Mouse (Mus musculus): ENCODE results near the gene Rnf145. TPM values are rescaled to one million over a fixed set of nuclear protein-coding genes. Genes with fewer than 3 reads are reported as not detected.
A peak's percentile ranks its signal among the peaks of the same experiment; 100 is the strongest.

Gene Rnf145
- polyA plus RNA-seq, 1 experiment from 2014 or later: 44.3 TPM

GRCm38 (mm10) chr11:44504761-44505160 lies 14.0 kb upstream of the Rnf145 start:
- H3K4me3 ChIP-seq (replicated peaks; ENCODE audit: low read length): no peak overlapping the region
- H3K27me3 ChIP-seq (ENCODE audit: control insufficient read depth, insufficient read depth, low read length): no peaks in the 10 kb centered on the region
- 85% methylated on average over 3 of the region's 3 CpGs for WGBS
- no peak overlapping the region for H3K9ac ChIP-seq (ENCODE audit: low read length)
- H3K27ac ChIP-seq (ENCODE audit: low read length): no peak overlapping the region
- no peak overlapping the region for H3K4me2 ChIP-seq (ENCODE audit: low read depth, low read length)
- H3K9me3 ChIP-seq (replicated peaks; ENCODE audit: control insufficient read depth, low read length): no peaks in the 10 kb centered on the region
- no peaks in the 10 kb centered on the region for H3K4me1 ChIP-seq (ENCODE audit: control insufficient read depth, insufficient read depth, low read length)
- ATAC-seq (ENCODE audit: insufficient read depth, low FRiP score): no peak
- H3K36me3 ChIP-seq (ENCODE audit: control insufficient read depth, insufficient read depth, low read length): no peaks in the 10 kb centered on the region

GRCm38 (mm10) chr11:44508876-44509275 lies 9.9 kb upstream of the Rnf145 start:
- WGBS: 41% methylated on average over 4 of the region's 4 CpGs

GRCm38 (mm10) chr11:44509906-44510305 lies 8.9 kb upstream of the Rnf145 start:
- no peaks in the 10 kb centered on the region for H3K36me3 ChIP-seq (ENCODE audit: control insufficient read depth, insufficient read depth, low read length)
- no peak for ATAC-seq (ENCODE audit: insufficient read depth, low FRiP score)
- H3K9ac ChIP-seq (ENCODE audit: low read length): no peak overlapping the region
- no peak overlapping the region for H3K27ac ChIP-seq (ENCODE audit: low read length)
- H3K27me3 ChIP-seq (ENCODE audit: control insufficient read depth, insufficient read depth, low read length): no peaks in the 10 kb centered on the region
- 76% methylated on average over 2 of the region's 2 CpGs for WGBS
- H3K9me3 ChIP-seq (replicated peaks; ENCODE audit: control insufficient read depth, low read length): no peaks in the 10 kb centered on the region
- H3K4me3 ChIP-seq (replicated peaks; ENCODE audit: low read length): no peak overlapping the region
- H3K4me2 ChIP-seq (ENCODE audit: low read depth, low read length): no peak overlapping the region
- no peaks in the 10 kb centered on the region; the same call in 1 of the 2 replicates for H3K4me1 ChIP-seq (ENCODE audit: control insufficient read depth, insufficient read depth, low read length)

More at GRCm38 (mm10) chr11:44508876-44509275, 9.9 kb upstream of the Rnf145 start:
- Histone ChIP-seq H3K4me2 (ENCODE audit: low read depth, low read length) (no peak overlapping the region), H3K4me3 (replicated peaks; ENCODE audit: low read length) (no peak overlapping the region), H3K9me3 (replicated peaks; ENCODE audit: control insufficient read depth, low read length) (no peaks in the 10 kb centered on the region), H3K9ac (ENCODE audit: low read length) (no peak overlapping the region), H3K4me1 (ENCODE audit: control insufficient read depth, insufficient read depth, low read length) (no peaks in the 10 kb centered on the region; the same call in 1 of the 2 replicates), H3K27ac (ENCODE audit: low read length) (no peak overlapping the region), H3K27me3 (ENCODE audit: control insufficient read depth, insufficient read depth, low read length) (no peaks in the 10 kb centered on the region), H3K36me3 (ENCODE audit: control insufficient read depth, insufficient read depth, low read length) (no peaks in the 10 kb centered on the region)
- ATAC-seq (ENCODE audit: insufficient read depth, low FRiP score): peak; percentile 68

- Histone ChIP-seq H3K9me3 (replicated peaks; ENCODE audit: control insufficient read depth, low read length) (no peaks in the 10 kb centered on the region), H3K27me3 (ENCODE audit: control insufficient read depth, insufficient read depth, low read length) (no peaks in the 10 kb centered on the region), H3K4me3 (replicated peaks; ENCODE audit: low read length) (no peak overlapping the region), H3K9ac (ENCODE audit: low read length) (no peak overlapping the region), H3K27ac (ENCODE audit: low read length) (no peak overlapping the region), H3K36me3 (ENCODE audit: control insufficient read depth, insufficient read depth, low read length) (no peaks in the 10 kb centered on the region), H3K4me1 (ENCODE audit: control insufficient read depth, insufficient read depth, low read length) (no peaks in the 10 kb centered on the region; the same call in 1 of the 2 replicates), H3K4me2 (ENCODE audit: low read depth, low read length) (no peak overlapping the region)
- WGBS: 81% methylated on average over 7 of the region's 7 CpGs
- ATAC-seq (ENCODE audit: insufficient read depth, low FRiP score): no peak
These were observed 8.4 kb upstream of the Rnf145 start for GRCm38 (mm10) chr11:44510371-44510770.

GRCm38 (mm10) chr11:44512044-44513025 lies 6.4 kb upstream of the Rnf145 start:
- Histone ChIP-seq H3K4me3 (replicated peaks; ENCODE audit: low read length) (no peak overlapping the region), H3K36me3 (ENCODE audit: control insufficient read depth, insufficient read depth, low read length) (no peaks in the 10 kb centered on the region), H3K4me2 (ENCODE audit: low read depth, low read length) (no peak overlapping the region), H3K4me1 (ENCODE audit: control insufficient read depth, insufficient read depth, low read length) (peaks cover 9% of the 10 kb centered on the region; the same call in 1 of the 2 replicates), H3K9me3 (replicated peaks; ENCODE audit: control insufficient read depth, low read length) (no peaks in the 10 kb centered on the region), H3K27me3 (ENCODE audit: control insufficient read depth, insufficient read depth, low read length) (no peaks in the 10 kb centered on the region), H3K27ac (ENCODE audit: low read length) (no peak overlapping the region), H3K9ac (ENCODE audit: low read length) (no peak overlapping the region)
- ATAC-seq (ENCODE audit: insufficient read depth, low FRiP score): no peak
- 60% methylated on average over 14 of the region's 14 CpGs for WGBS

- Histone ChIP-seq H3K27me3 (ENCODE audit: control insufficient read depth, insufficient read depth, low read length) (no peaks in the 10 kb centered on the region), H3K9me3 (replicated peaks; ENCODE audit: control insufficient read depth, low read length) (no peaks in the 10 kb centered on the region), H3K27ac (ENCODE audit: low read length) (no peak overlapping the region), H3K4me3 (replicated peaks; ENCODE audit: low read length) (no peak overlapping the region), H3K9ac (ENCODE audit: low read length) (no peak overlapping the region), H3K4me2 (ENCODE audit: low read depth, low read length) (no peak overlapping the region), H3K4me1 (ENCODE audit: control insufficient read depth, insufficient read depth, low read length) (peaks cover 15% of the 10 kb centered on the region; the same call in 1 of the 2 replicates), H3K36me3 (ENCODE audit: control insufficient read depth, insufficient read depth, low read length) (no peaks in the 10 kb centered on the region)
- no peak for ATAC-seq (ENCODE audit: insufficient read depth, low FRiP score)
- whole genome bisulfite sequencing: 48% methylated on average over 2 of the region's 2 CpGs
These were observed 5.7 kb upstream of the Rnf145 start for GRCm38 (mm10) chr11:44513026-44513422.

GRCm38 (mm10) chr11:44514666-44515065 lies 4.1 kb upstream of the Rnf145 start:
- H3K4me1 ChIP-seq (ENCODE audit: control insufficient read depth, insufficient read depth, low read length): peaks cover 19% of the 10 kb centered on the region; the same call in 1 of the 2 replicates
- H3K36me3 ChIP-seq (ENCODE audit: control insufficient read depth, insufficient read depth, low read length): no peaks in the 10 kb centered on the region
- H3K9ac ChIP-seq (ENCODE audit: low read length): no peak overlapping the region
- H3K4me2 ChIP-seq (ENCODE audit: low read depth, low read length): no peak overlapping the region
- H3K9me3 ChIP-seq (replicated peaks; ENCODE audit: control insufficient read depth, low read length): no peaks in the 10 kb centered on the region
- H3K27me3 ChIP-seq (ENCODE audit: control insufficient read depth, insufficient read depth, low read length): no peaks in the 10 kb centered on the region
- H3K4me3 ChIP-seq (replicated peaks; ENCODE audit: low read length): no peak overlapping the region
- no peak overlapping the region for H3K27ac ChIP-seq (ENCODE audit: low read length)
- ATAC-seq (ENCODE audit: insufficient read depth, low FRiP score): no peak
- WGBS: 62% methylated on average over 2 of the region's 2 CpGs

GRCm38 (mm10) chr11:44516362-44516761 lies 2.4 kb upstream of the Rnf145 start:
- H3K4me2 ChIP-seq (ENCODE audit: low read depth, low read length): 0 out of 2 replicates have a peak overlapping the region, but pooled peaks have one; percentile 7
- H3K4me1 ChIP-seq (ENCODE audit: control insufficient read depth, insufficient read depth, low read length): peaks cover 22% of the 10 kb centered on the region
- no peaks in the 10 kb centered on the region for H3K27me3 ChIP-seq (ENCODE audit: control insufficient read depth, insufficient read depth, low read length)
- 19% methylated on average over 1 of the region's 1 CpGs for WGBS
- H3K4me3 ChIP-seq (replicated peaks; ENCODE audit: low read length): no peak overlapping the region
- no peaks in the 10 kb centered on the region for H3K36me3 ChIP-seq (ENCODE audit: control insufficient read depth, insufficient read depth, low read length)
- ATAC-seq (ENCODE audit: insufficient read depth, low FRiP score): no peak
- no peaks in the 10 kb centered on the region for H3K9me3 ChIP-seq (replicated peaks; ENCODE audit: control insufficient read depth, low read length)
- H3K27ac ChIP-seq (ENCODE audit: low read length): peak overlapping the region; percentile 70
- H3K9ac ChIP-seq (ENCODE audit: low read length): no peak overlapping the region

- Histone ChIP-seq H3K4me3 (replicated peaks; ENCODE audit: low read length) (peak overlapping the region; percentile 94; the same call in 1 of the 2 replicates), H3K27me3 (ENCODE audit: control insufficient read depth, insufficient read depth, low read length) (no peaks in the 10 kb centered on the region), H3K4me1 (ENCODE audit: control insufficient read depth, insufficient read depth, low read length) (peaks cover 31% of the 10 kb centered on the region), H3K4me2 (ENCODE audit: low read depth, low read length) (peak overlapping the region; percentile 94; the same call in 1 of the 2 replicates), H3K27ac (ENCODE audit: low read length) (peak overlapping the region; percentile 93), H3K9me3 (replicated peaks; ENCODE audit: control insufficient read depth, low read length) (no peaks in the 10 kb centered on the region), H3K9ac (ENCODE audit: low read length) (no peak overlapping the region), H3K36me3 (ENCODE audit: control insufficient read depth, insufficient read depth, low read length) (no peaks in the 10 kb centered on the region)
- 43% methylated on average over 6 of the region's 6 CpGs for WGBS
- ATAC-seq (ENCODE audit: insufficient read depth, low FRiP score): no peak
These were observed 1.0 kb upstream of the Rnf145 start for GRCm38 (mm10) chr11:44517561-44518280.
